Mouse (Mus musculus) heart, embryonic 11.5 days (tissue): ENCODE results near the gene Nnmt. TPM values are rescaled to one million over a fixed set of nuclear protein-coding genes. Genes with fewer than 3 reads are reported as not detected.

Source experiments
- ATAC-seq: fragments of 200-750 bp; cut with Nextera tagmentation; replicated peaks from 2 replicates; pipeline ENCODE4 v1.8.0; 2017; ENCODE audit warnings: moderate library complexity; ENCODE audit not compliant: insufficient number of reproducible peaks, low FRiP score, low TSS enrichment
- H3K27ac ChIP-seq: fragments of 300-500 bp; sonication (generic); 2 replicates; pipeline ENCODE4 v1.5.1; 2014; ENCODE audit warnings: mild to moderate bottlenecking, low read depth, low read length
- H3K27me3 ChIP-seq: fragments of 300-500 bp; sonication (generic); 2 replicates; pipeline ENCODE4 v1.6.1; 2014; ENCODE audit warnings: mild to moderate bottlenecking, low read length, mixed read lengths; ENCODE audit not compliant: control insufficient read depth, insufficient read depth
- H3K36me3 ChIP-seq: fragments of 300-500 bp; sonication (generic); 2 replicates; pipeline ENCODE4 v1.6.1; 2014; ENCODE audit warnings: mild to moderate bottlenecking, low read length, moderate library complexity, mixed read lengths; ENCODE audit not compliant: control insufficient read depth, insufficient read depth
- H3K4me1 ChIP-seq: fragments of 300-500 bp; sonication (generic); 2 replicates; pipeline ENCODE4 v1.6.1; 2014; ENCODE audit warnings: low read length; ENCODE audit not compliant: control insufficient read depth, insufficient read depth
- H3K4me2 ChIP-seq: fragments of 300-500 bp; sonication (generic); 2 replicates; pipeline ENCODE4 v1.6.1; 2014; ENCODE audit warnings: mild to moderate bottlenecking, moderate library complexity
- H3K4me3 ChIP-seq: fragments of 300-500 bp; sonication (generic); 2 replicates; pipeline ENCODE4 v1.5.1; 2014; ENCODE audit warnings: low read depth, low read length
- H3K9ac ChIP-seq: fragments of 300-500 bp; sonication (generic); 2 replicates; pipeline ENCODE4 v1.6.1; 2014; ENCODE audit warnings: mild to moderate bottlenecking, low read depth, low read length, moderate library complexity
- H3K9me3 ChIP-seq: fragments of 300-500 bp; sonication (generic); replicated peaks from 2 replicates; pipeline ENCODE4 v1.6.1; 2016; ENCODE audit warnings: low read length; ENCODE audit not compliant: control insufficient read depth
- WGBS: fragments of 180-500 bp; shearing (Covaris S2); extraction: QIAGEN DNeasy Blood & Tissue Kit; methylation state at CpG from one replicate; pipeline ENCODE4 v1.1.7; 2014; ENCODE audit not compliant: insufficient replicate concordance; 5-methylcytosine and 5-hydroxymethylcytosine counted together
- polyA plus RNA-seq: library from polyadenylated mRNA; unstranded; fragments of >200 nt; fragmentation: Nextera tagmentation; extraction: Ambion mirVana; gene quantifications from 2 replicates; pipeline ENCODE4 v1.2.1, GENCODE M21; 2014

The Nnmt gene
- 3.4 and 4.2 TPM in 2 replicates for polyA plus RNA-seq

GRCm38 (mm10) chr9:48604939-48605598 lies at the start of gene Nnmt:
Gene Nnmt, minus strand, starts transcription at chr9:48605153.
- no peak within 1 kb of the TSS for H3K4me2 ChIP-seq
- H3K36me3 ChIP-seq, result no peaks in the 10 kb centered on the region
- H3K9me3 ChIP-seq, result no peaks in the 10 kb centered on the region
- WGBS, result 33% methylated on average over 8 of the region's 8 CpGs
- H3K27me3 ChIP-seq, result no peaks in the 10 kb centered on the region
- no peak within 1 kb of the TSS for H3K27ac ChIP-seq
- no peak within 1 kb of the TSS for H3K4me3 ChIP-seq
- no peak within 1 kb of the TSS for H3K9ac ChIP-seq
- ATAC-seq, result no peak
- H3K4me1 ChIP-seq, result no peaks in the 10 kb centered on the region

GRCm38 (mm10) chr9:48654730-48655129 lies 49.8 kb upstream of the Nnmt start:
- Histone ChIP-seq H3K9me3 (no peaks in the 10 kb centered on the region; the same call in 1 of the 2 replicates), H3K9ac (no peak overlapping the region), H3K27me3 (no peaks in the 10 kb centered on the region), H3K27ac (no peak overlapping the region), H3K4me1 (no peaks in the 10 kb centered on the region; the same call in 1 of the 2 replicates), H3K4me2 (no peak overlapping the region), H3K36me3 (no peaks in the 10 kb centered on the region), H3K4me3 (no peak overlapping the region)
- 10% methylated on average over 8 of the region's 8 CpGs for WGBS
- no peak for ATAC-seq

GRCm38 (mm10) chr9:48653399-48654070 lies 48.6 kb upstream of the Nnmt start:
- Histone ChIP-seq H3K36me3 (no peaks in the 10 kb centered on the region), H3K4me3 (no peak overlapping the region), H3K9ac (no peak overlapping the region), H3K27ac (no peak overlapping the region), H3K4me2 (no peak overlapping the region), H3K27me3 (no peaks in the 10 kb centered on the region), H3K9me3 (no peaks in the 10 kb centered on the region), H3K4me1 (peaks cover 4% of the 10 kb centered on the region; the same call in 1 of the 2 replicates)
- WGBS, result 40% methylated on average over 7 of the region's 7 CpGs
- no peak for ATAC-seq

DNA sequence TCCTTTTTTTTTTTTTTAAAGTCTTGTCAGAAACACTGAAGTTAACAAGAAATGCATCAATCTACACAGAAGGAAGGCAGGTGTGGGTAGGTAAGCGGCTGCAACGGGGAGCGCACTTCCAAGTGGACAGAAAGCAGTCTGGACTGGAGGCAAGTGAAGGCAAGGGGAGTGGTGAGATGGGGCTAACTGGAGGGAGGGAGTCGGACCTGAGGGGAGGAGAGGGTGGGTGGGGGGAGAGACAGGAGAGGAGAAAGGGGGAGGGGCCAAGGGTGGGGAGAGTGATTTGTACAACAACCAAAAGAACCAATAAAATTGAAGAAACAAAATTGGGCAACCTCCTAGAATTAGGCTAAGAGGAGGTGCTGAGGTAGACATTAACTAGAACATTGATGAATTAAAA lies 47.1 kb upstream of the Nnmt start:
- peaks cover 4% of the 10 kb centered on the region; the same call in 1 of the 2 replicates for H3K4me1 ChIP-seq
- H3K27ac ChIP-seq, result no peak overlapping the region
- no peak overlapping the region for H3K4me2 ChIP-seq
- H3K9ac ChIP-seq, result no peak overlapping the region
- no peak overlapping the region for H3K4me3 ChIP-seq
- H3K9me3 ChIP-seq, result no peaks in the 10 kb centered on the region
- 61% methylated on average over 4 of the region's 4 CpGs for WGBS
- peaks cover 8% of the 10 kb centered on the region for H3K27me3 ChIP-seq
- no peaks in the 10 kb centered on the region for H3K36me3 ChIP-seq
- ATAC-seq, result no peak

GRCm38 (mm10) chr9:48650846-48651245 lies 45.9 kb upstream of the Nnmt start:
- Histone ChIP-seq H3K27me3 (peaks cover 11% of the 10 kb centered on the region), H3K9ac (no peak overlapping the region), H3K4me3 (no peak overlapping the region), H3K27ac (no peak overlapping the region), H3K36me3 (no peaks in the 10 kb centered on the region), H3K4me1 (peaks cover 4% of the 10 kb centered on the region; the same call in 1 of the 2 replicates), H3K9me3 (no peaks in the 10 kb centered on the region), H3K4me2 (no peak overlapping the region)
- no peak for ATAC-seq
- WGBS, result 91% methylated on average over 2 of the region's 2 CpGs

DNA sequence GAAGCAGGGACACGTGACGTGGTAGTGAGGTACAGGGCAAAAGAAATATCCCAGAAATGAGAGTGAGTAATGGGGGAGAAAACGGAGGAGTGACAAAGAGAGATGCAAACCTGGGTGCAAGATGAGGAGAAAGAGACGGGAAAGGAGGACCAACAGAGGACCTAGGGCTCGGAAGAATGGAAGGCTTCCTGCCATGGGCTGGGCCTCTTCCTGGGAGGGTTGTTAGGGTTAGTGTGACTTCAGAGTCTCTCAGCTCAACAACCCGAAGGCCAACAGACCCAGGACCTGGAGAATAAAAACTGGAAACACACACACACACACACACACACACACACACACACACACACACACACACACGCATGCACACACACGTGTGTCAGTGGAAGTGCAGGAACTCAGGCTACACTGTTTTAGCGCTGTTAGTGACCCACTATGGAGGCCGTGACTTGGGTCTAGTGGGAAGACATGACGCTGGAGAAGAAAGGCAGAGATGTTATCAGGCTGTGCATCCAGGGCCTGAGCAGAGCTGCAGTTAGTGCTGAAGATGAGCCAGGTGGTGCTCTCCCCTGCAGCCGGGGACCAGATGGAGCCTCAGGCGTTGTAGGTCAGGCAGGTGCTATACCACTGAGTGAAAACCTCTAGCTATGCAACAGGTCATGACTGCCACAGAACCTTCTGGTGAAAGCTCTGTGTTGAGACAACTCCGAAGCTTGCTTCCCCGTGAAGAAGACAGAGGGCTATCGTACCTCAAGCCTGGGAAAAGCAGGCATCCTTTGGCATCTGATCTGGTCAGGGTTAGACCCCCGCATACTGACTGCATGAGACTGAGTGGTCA lies 45.1 kb upstream of the Nnmt start:
- ATAC-seq, result no peak
- H3K27ac ChIP-seq, result no peak overlapping the region
- 45% methylated on average over 17 of the region's 17 CpGs for WGBS

DNA sequence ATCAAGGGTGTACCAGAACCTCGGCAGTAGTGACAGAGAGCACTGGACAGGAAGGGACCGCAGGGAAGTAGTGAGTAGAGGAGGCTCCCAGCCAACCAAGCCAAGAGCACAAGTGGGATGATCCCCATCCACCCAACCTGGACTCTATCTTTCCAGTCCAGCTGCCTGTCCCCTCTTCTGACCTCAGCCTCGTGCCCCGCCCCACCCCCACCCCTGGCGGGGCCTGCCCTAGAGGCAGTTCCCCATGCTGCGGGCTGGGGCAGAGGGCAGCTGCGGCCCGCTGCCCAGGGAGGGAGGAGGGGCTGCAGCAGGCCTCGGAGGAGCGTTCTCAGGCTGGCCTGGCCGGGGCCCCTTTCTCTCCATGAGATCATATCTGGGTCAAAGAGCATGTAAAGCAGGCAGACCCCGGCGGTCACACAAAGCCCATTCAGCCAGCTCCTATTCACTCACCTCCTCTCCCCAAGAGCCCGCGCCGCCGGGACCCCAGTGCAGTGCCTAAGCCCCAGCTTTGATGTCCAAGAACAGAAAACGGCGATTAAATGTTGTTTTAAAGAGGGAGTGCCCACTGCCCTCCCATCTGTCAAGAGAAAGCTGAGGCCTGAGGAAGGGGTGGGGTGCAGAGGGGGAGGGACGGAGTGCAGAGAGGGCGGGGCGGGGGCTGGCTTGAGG lies 44.3 kb upstream of the Nnmt start:
- WGBS, result 3% methylated on average over 21 of the region's 22 CpGs
- Histone ChIP-seq H3K9me3 (peaks cover 4% of the 10 kb centered on the region; the same call in 1 of the 2 replicates), H3K4me1 (0 out of 2 replicates have a peak, but pooled peaks cover 4% of the 10 kb centered on the region), H3K4me2 (peak overlapping the region; percentile 57), H3K27ac (no peak overlapping the region), H3K36me3 (no peaks in the 10 kb centered on the region), H3K27me3 (peaks cover 11% of the 10 kb centered on the region), H3K4me3 (peak overlapping the region; percentile 18), H3K9ac (no peak overlapping the region)
- peak; percentile 47; the same call in 1 of the 2 replicates for ATAC-seq

More for the DNA sequence above, 45.1 kb upstream of the Nnmt start:
- Histone ChIP-seq H3K4me1 (0 out of 2 replicates have a peak, but pooled peaks cover 4% of the 10 kb centered on the region), H3K36me3 (no peaks in the 10 kb centered on the region), H3K9ac (no peak overlapping the region), H3K9me3 (no peaks in the 10 kb centered on the region), H3K4me2 (peak overlapping the region; percentile 57), H3K27me3 (peaks cover 11% of the 10 kb centered on the region), H3K4me3 (no peak overlapping the region; the same call in 1 of the 2 replicates)
